Mouse (Mus musculus) intestine, postnatal 0 days (tissue): ENCODE measurements around the gene Cdt1. TPM values are rescaled to one million over a fixed set of nuclear protein-coding genes. Genes with fewer than 3 reads are reported as not detected.
A peak's percentile ranks its signal among the peaks of the same experiment; 100 is the strongest.

ENCODE experiments used
- ATAC-seq: fragments of 200-750 bp; cut with Nextera tagmentation; 2 replicates; pipeline ENCODE4 v1.8.0; 2017; ENCODE audit warnings: mild to moderate bottlenecking, moderate TSS enrichment, moderate library complexity
- H3K27ac ChIP-seq: fragments of 300-500 bp; sonication (generic); 2 replicates; pipeline ENCODE4 v1.5.1; 2014; ENCODE audit warnings: mild to moderate bottlenecking, low read depth, low read length, moderate library complexity
- H3K27me3 ChIP-seq: fragments of 300-500 bp; sonication (generic); replicated peaks from 2 replicates; pipeline ENCODE4 v1.6.1; 2014; ENCODE audit warnings: low read length, mixed read lengths; ENCODE audit not compliant: control insufficient read depth, insufficient read depth
- H3K36me3 ChIP-seq: fragments of 300-500 bp; sonication (generic); 2 replicates; pipeline ENCODE4 v1.6.1; 2014; ENCODE audit warnings: mild to moderate bottlenecking, moderate library complexity; ENCODE audit not compliant: control insufficient read depth, insufficient read depth
- H3K4me1 ChIP-seq: fragments of 300-500 bp; sonication (generic); replicated peaks from 2 replicates; pipeline ENCODE4 v1.6.1; 2014; ENCODE audit warnings: antibody characterized with exemption, low read length, mixed read lengths; ENCODE audit not compliant: control insufficient read depth, insufficient read depth
- H3K4me2 ChIP-seq: fragments of 300-500 bp; sonication (generic); replicated peaks from 2 replicates; pipeline ENCODE4 v1.6.1; 2014; ENCODE audit warnings: low read depth, mild to moderate bottlenecking, moderate library complexity
- H3K4me3 ChIP-seq: fragments of 300-500 bp; sonication (generic); 2 replicates; pipeline ENCODE4 v1.5.1; 2014; ENCODE audit warnings: low read depth, low read length
- H3K9ac ChIP-seq: fragments of 300-500 bp; sonication (generic); 2 replicates; pipeline ENCODE4 v1.6.1; 2014; ENCODE audit warnings: mild to moderate bottlenecking, low read depth, low read length
- H3K9me3 ChIP-seq: fragments of 300-500 bp; sonication (generic); 2 replicates; pipeline ENCODE4 v1.6.1; 2016; ENCODE audit warnings: mixed run types; ENCODE audit not compliant: control insufficient read depth
- CTCF ChIP-seq: sonication (generic); IDR thresholded peaks from 2 replicates; pipeline ENCODE4 v1.5.1; 2016; ENCODE audit warnings: low read depth, mild to moderate bottlenecking, control low read depth, antibody characterized with exemption, moderate library complexity
- WGBS: fragments of 180-500 bp; shearing (Covaris S2); extraction: QIAGEN DNeasy Blood & Tissue Kit; methylation state at CpG from one replicate; pipeline ENCODE4 v1.1.7; 2014; 5-methylcytosine and 5-hydroxymethylcytosine counted together
- polyA plus RNA-seq: library from polyadenylated mRNA; unstranded; fragments of >200 nt; fragmentation: Nextera tagmentation; extraction: Ambion mirVana; gene quantifications from 2 replicates; pipeline ENCODE4 v1.2.1, GENCODE M21; 2015

Gene Cdt1
- polyA plus RNA-seq, 1 experiment from 2014 or later, result 13.3 TPM

DNA sequence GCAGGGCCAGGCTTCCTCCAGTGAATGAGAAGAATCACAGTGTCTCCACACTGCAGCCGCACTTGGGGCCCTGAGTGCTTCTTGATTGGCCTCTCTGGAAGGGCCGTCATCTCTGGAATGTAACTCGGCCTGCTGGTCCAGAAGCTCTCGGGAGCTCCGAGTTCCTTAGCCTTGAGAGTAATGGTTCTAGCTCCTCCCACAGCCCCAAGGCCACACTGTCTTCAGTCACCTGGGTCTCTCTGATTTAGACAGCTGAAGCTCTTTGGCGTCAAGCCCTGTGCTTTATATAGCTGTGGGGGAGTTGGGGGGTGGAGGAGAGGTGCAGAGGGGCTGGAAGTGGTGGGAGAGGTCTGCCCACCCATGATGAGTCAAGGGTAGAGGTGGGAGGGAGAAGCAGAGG lies 30.8 kb upstream of the Cdt1 start:
- Histone ChIP-seq H3K27ac (peak overlapping the region; percentile 47), H3K4me1 (no peaks in the 10 kb centered on the region), H3K36me3 (no peaks in the 10 kb centered on the region; the same call in 1 of the 2 replicates), H3K27me3 (no peaks in the 10 kb centered on the region), H3K4me3 (no peak overlapping the region), H3K9ac (no peak overlapping the region), H3K9me3 (no peaks in the 10 kb centered on the region), H3K4me2 (0 out of 2 replicates have a peak overlapping the region, but pooled peaks have one; percentile 13)
- peak; percentile 78 for ATAC-seq
- no peak for TF ChIP-seq CTCF
- WGBS, result 6% methylated on average over 6 of the region's 6 CpGs

DNA sequence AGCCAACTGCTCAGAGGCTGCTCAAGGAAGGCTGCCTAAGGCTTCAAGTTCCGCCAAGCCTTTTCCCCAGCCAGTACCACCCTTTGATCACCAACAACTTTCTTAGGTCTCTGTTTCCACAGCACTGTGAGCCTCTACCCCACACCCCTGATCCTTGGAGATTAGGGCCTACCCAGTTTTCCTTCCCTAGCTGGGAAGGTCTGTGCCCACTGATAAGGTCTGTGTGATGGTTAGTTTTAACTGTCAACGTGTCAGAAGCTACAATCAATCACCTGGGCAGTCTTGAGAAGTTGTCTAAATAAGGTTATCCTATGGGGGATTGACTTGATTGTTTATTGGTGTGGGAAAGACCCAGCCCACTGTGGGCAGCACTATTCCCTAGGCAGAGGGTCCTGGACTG lies 30.0 kb upstream of the Cdt1 start:
- no peaks in the 10 kb centered on the region for H3K9me3 ChIP-seq
- no peak for TF ChIP-seq CTCF
- 62% methylated on average over 2 of the region's 2 CpGs for WGBS
- no peak for ATAC-seq
- no peak overlapping the region for H3K4me3 ChIP-seq
- no peaks in the 10 kb centered on the region for H3K27me3 ChIP-seq
- H3K4me1 ChIP-seq, result no peaks in the 10 kb centered on the region
- no peak overlapping the region for H3K9ac ChIP-seq
- no peak overlapping the region for H3K4me2 ChIP-seq
- no peaks in the 10 kb centered on the region; the same call in 1 of the 2 replicates for H3K36me3 ChIP-seq
- peak overlapping the region; percentile 47 for H3K27ac ChIP-seq

DNA sequence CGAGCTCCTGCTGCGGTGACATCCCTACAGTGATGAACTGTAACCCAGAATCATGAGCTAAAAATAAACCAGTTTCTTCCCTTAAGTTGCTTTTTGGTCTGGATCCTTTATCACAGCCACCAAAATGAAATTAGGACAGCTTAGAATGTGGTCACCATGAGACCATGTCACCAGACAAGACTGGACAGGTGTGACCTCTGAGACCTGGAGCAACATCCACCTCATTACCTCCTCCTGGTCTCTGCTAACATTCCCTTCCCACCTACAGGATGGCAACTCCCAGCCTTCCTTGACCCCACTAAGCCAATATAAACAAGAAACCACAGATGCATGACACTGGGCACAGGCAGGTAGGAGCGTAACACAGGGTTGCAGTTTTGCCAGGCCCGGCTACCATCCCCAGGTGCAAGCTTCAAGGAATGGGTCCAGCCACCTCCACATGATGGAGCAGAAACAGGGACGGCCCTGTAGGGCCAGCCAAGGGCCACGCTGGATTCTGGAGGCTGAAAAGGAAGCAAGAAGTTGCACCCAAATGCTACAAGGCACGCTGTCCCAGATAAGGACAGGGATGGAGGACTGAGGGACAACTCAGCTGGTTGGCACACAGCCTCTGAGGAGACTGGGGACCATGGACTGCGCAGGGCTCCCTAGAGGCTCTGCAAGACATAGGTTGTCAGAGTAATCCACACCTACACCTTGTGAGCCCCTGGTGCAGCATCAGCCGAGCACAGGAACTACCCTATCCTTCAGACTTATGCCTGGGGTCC lies 29.3 kb upstream of the Cdt1 start:
- H3K4me1 ChIP-seq, result no peaks in the 10 kb centered on the region
- no peak overlapping the region for H3K4me2 ChIP-seq
- H3K9me3 ChIP-seq, result no peaks in the 10 kb centered on the region
- no peak for TF ChIP-seq CTCF
- no peak overlapping the region for H3K27ac ChIP-seq
- no peaks in the 10 kb centered on the region; the same call in 1 of the 2 replicates for H3K36me3 ChIP-seq
- ATAC-seq, result no peak
- WGBS, result 95% methylated on average over 9 of the region's 9 CpGs
- H3K4me3 ChIP-seq, result no peak overlapping the region
- no peak overlapping the region for H3K9ac ChIP-seq
- H3K27me3 ChIP-seq, result no peaks in the 10 kb centered on the region

DNA sequence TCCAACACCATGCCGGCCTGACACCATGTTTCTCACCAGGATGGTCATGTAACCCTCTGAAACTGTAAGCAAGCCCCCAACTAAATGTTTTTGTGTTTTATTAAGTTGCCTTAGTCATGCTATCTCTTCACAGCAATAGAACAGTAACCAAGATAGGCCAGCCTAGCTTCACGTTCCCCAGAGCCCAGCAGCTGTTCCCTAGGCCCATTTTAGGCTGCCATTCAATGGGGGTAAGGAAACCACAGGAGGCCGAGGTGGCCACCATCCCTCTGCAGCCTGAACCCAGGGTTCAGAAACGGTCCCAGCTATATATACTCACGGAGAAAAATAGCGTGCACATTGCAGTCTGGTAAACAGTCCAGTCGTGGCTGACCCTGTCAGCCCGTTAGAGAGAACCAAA lies 23.7 kb upstream of the Cdt1 start:
- H3K9me3 ChIP-seq, result no peaks in the 10 kb centered on the region
- ATAC-seq, result no peak
- H3K27me3 ChIP-seq, result no peaks in the 10 kb centered on the region
- WGBS, result 90% methylated on average over 8 of the region's 8 CpGs
- H3K4me2 ChIP-seq, result no peak overlapping the region
- peaks cover 3% of the 10 kb centered on the region; the same call in 1 of the 2 replicates for H3K4me1 ChIP-seq
- TF ChIP-seq CTCF, result no peak
- H3K36me3 ChIP-seq, result no peaks in the 10 kb centered on the region; the same call in 1 of the 2 replicates
- no peak overlapping the region for H3K27ac ChIP-seq
- H3K9ac ChIP-seq, result no peak overlapping the region
- H3K4me3 ChIP-seq, result no peak overlapping the region

DNA sequence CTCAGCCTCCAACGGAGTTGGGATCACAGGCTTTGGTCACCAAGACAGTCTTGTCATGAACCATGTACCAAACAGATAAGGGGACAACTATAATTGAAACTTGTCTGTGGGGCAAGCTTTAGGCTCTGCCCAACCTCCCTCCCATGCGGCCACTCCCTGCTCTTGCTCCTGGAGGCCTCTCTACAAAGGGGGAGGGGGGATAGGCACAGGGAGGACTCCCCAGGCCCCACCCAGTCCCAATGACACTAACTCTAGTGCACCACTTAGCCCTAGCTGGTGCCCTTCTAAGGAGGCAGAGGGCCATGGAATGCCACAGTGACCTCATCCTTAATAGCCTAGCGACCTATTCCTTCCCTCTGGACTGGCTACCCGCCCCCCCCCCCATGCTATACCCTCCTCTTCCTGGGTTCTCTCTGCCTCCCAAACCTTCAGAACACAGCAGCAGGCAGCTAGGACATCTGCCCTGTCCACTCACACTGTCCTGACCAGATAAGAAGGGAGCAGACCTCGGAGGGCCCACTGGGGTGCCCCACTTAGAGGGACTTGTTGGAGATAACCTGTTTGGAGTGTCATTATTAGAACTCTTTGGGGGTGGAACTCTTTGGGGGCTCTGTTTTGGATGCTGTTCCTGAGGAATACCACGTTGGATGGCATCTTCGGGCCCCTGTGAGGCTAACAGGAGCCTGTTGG lies 21.6 kb upstream of the Cdt1 start:
- Histone ChIP-seq H3K36me3 (no peaks in the 10 kb centered on the region), H3K4me1 (peaks cover 7% of the 10 kb centered on the region; the same call in 1 of the 2 replicates), H3K4me2 (no peak overlapping the region), H3K9me3 (no peaks in the 10 kb centered on the region), H3K27me3 (no peaks in the 10 kb centered on the region), H3K9ac (no peak overlapping the region), H3K4me3 (no peak overlapping the region), H3K27ac (no peak overlapping the region; the same call in 1 of the 2 replicates)
- 68% methylated on average over 7 of the region's 7 CpGs for WGBS
- no peak for ATAC-seq
- no peak for TF ChIP-seq CTCF

DNA sequence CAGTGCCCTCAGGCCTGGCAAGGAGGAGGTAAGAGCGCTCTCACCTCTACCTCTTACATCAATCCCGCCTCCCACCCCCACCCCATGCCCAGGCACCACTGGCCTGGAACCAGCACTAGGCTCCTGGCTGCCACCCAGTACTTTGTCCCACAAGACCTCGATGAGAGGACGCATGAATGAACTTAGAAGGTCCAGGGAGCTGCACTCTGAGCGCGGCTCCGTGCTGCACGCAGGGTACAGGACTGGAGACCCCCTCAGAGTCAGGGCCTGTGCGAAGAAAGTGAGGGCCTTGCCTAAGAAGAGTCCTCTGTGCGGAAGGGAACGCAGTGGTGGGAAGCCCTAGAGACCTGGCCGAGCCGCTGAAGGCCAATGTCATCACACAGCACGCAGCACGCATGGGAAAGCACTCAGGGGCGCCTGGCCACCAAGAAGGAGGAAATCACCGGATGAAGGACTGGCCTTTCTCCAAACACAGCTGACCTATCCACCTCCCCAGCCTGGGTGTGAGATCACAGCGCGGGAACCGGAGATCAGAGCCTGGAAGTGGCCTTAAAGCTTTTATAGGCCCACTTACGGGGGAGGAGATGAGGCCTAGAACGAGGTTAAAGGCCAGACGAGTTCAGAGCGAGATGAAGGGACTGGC lies 20.9 kb upstream of the Cdt1 start:
- H3K9ac ChIP-seq, result no peak overlapping the region

More for the DNA sequence above, 20.9 kb upstream of the Cdt1 start:
- TF ChIP-seq CTCF, result no peak
- peak overlapping the region; percentile 28; the same call in 1 of the 2 replicates for H3K27ac ChIP-seq
- H3K9me3 ChIP-seq, result no peaks in the 10 kb centered on the region
- no peaks in the 10 kb centered on the region for H3K27me3 ChIP-seq
- H3K4me3 ChIP-seq, result no peak overlapping the region
- peaks cover 7% of the 10 kb centered on the region; the same call in 1 of the 2 replicates for H3K4me1 ChIP-seq
- H3K4me2 ChIP-seq, result peak overlapping the region; percentile 33
- ATAC-seq, result no peak
- WGBS, result 59% methylated on average over 24 of the region's 24 CpGs
- no peaks in the 10 kb centered on the region for H3K36me3 ChIP-seq
